Mouse (Mus musculus) right cerebral cortex, postnatal 10 days (tissue): ENCODE results near the gene Gm49721.
"Not testable (repeated sequence)": the region's sequence is repeated elsewhere in the genome, so short reads cannot be mapped to it uniquely, and the experiment has no call there.

ENCODE experiments used
- DNase-seq, 2 experiments: peaks; one replicate each; pipeline ENCODE4 v3.0.0; 2021; ENCODE audit warnings: low spot score in 2 of 2

Gene Gm49721

GRCm38 (mm10) chr17:6980144-6980543 is 1.4 kb downstream of the Gm49721 start:
- DNase-seq, result not testable (repeated sequence)

GRCm38 (mm10) chr17:6986118-6986517 is 7.4 kb downstream of the Gm49721 start:
- DNase-seq, result not testable (repeated sequence)

GRCm38 (mm10) chr17:6995504-6995903 is 16.8 kb downstream of the Gm49721 start:
- DNase-seq, result not testable (repeated sequence)

- DNase-seq, result not testable (repeated sequence)
These were observed 18.1 kb downstream of the Gm49721 start for GRCm38 (mm10) chr17:6996826-6997225.

GRCm38 (mm10) chr17:6997778-6998490 is 19.2 kb downstream of the Gm49721 start:
- DNase-seq, result not testable (repeated sequence)

- DNase-seq, result not testable (repeated sequence)
These were observed 23.3 kb downstream of the Gm49721 start for GRCm38 (mm10) chr17:7001790-7002585.

- DNase-seq, result not testable (repeated sequence)
These were observed 24.7 kb downstream of the Gm49721 start for GRCm38 (mm10) chr17:7003392-7003791.

GRCm38 (mm10) chr17:7005646-7006045 is 26.9 kb downstream of the Gm49721 start:
- DNase-seq, result not testable (repeated sequence)

- DNase-seq, result not testable (repeated sequence)
These were observed 30.2 kb downstream of the Gm49721 start for GRCm38 (mm10) chr17:7008885-7009284.

- DNase-seq, result not testable (repeated sequence)
These were observed 30.7 kb downstream of the Gm49721 start for GRCm38 (mm10) chr17:7009440-7009839.

GRCm38 (mm10) chr17:7009901-7010300 is 31.2 kb downstream of the Gm49721 start:
- not testable (repeated sequence) for DNase-seq

- DNase-seq, result not testable (repeated sequence)
These were observed 35.5 kb downstream of the Gm49721 start for GRCm38 (mm10) chr17:7014190-7014589.

- DNase-seq, result peak; percentile 68 to 75
These were observed 46.6 kb downstream of the Gm49721 start, which contains the start of gene Gm1604a for GRCm38 (mm10) chr17:7025257-7025656. Gene Gm1604a, plus strand, starts transcription at chr17:7025568.

- not testable (repeated sequence) for DNase-seq
These were observed 47.2 kb downstream of the Gm49721 start for GRCm38 (mm10) chr17:7025764-7026346.

GRCm38 (mm10) chr17:7030204-7030603 is 51.5 kb downstream of the Gm49721 start:
- not testable (repeated sequence) for DNase-seq

GRCm38 (mm10) chr17:7030622-7031174 is 52.0 kb downstream of the Gm49721 start:
- not testable (repeated sequence) for DNase-seq

GRCm38 (mm10) chr17:7033192-7034166 is 54.8 kb downstream of the Gm49721 start:
- DNase-seq, result not testable (repeated sequence)

GRCm38 (mm10) chr17:7068997-7069539 is 90.4 kb downstream of the Gm49721 start:
- not testable (repeated sequence) for DNase-seq

GRCm38 (mm10) chr17:7069561-7070240 is 91.0 kb downstream of the Gm49721 start:
- DNase-seq, result not testable (repeated sequence)

- peak in 1 of 2 experiments; percentile 47 for DNase-seq
These were observed 95.8 kb downstream of the Gm49721 start for GRCm38 (mm10) chr17:7074494-7074893.
